Mouse (Mus musculus) limb, embryonic 10.5 days (tissue): ENCODE measurements around the gene Ypel2. TPM values are rescaled to one million over a fixed set of nuclear protein-coding genes. Genes with fewer than 3 reads are reported as not detected.

Experiments
- DNase-seq: peaks from one replicate; pipeline ENCODE4 v3.0.0-alpha.2; 2017; ENCODE audit warnings: low spot score
- H3K27ac ChIP-seq: fragments of 300-500 bp; sonication (generic); 2 replicates; pipeline ENCODE4 v1.5.1; 2016; ENCODE audit warnings: mild to moderate bottlenecking
- H3K27me3 ChIP-seq: fragments of 300-500 bp; sonication (generic); 2 replicates; pipeline ENCODE4 v1.6.1; 2016; ENCODE audit warnings: low read depth, mild to moderate bottlenecking; ENCODE audit not compliant: poor library complexity, severe bottlenecking
- H3K36me3 ChIP-seq: fragments of 300-500 bp; sonication (generic); 2 replicates; pipeline ENCODE4 v1.6.1; 2016; ENCODE audit warnings: mild to moderate bottlenecking, moderate library complexity
- H3K4me1 ChIP-seq: fragments of 300-500 bp; sonication (generic); 2 replicates; pipeline ENCODE4 v1.6.1; 2016
- H3K4me3 ChIP-seq: fragments of 300-500 bp; sonication (generic); 2 replicates; pipeline ENCODE4 v1.5.1; 2016; ENCODE audit warnings: mild to moderate bottlenecking, moderate library complexity
- H3K9me3 ChIP-seq: fragments of 300-500 bp; sonication (generic); replicated peaks from 2 replicates; pipeline ENCODE4 v1.6.1; 2016; ENCODE audit warnings: mild to moderate bottlenecking
- WGBS: fragments of 180-500 bp; shearing (Covaris S2); methylation state at CpG from one replicate; pipeline ENCODE4 v1.1.7; 2016; 5-methylcytosine and 5-hydroxymethylcytosine counted together
- polyA plus RNA-seq: library from polyadenylated mRNA; unstranded; fragments of >200 nt; fragmentation: Nextera tagmentation; extraction: Ambion mirVana; gene quantifications from 2 replicates; pipeline ENCODE4 v1.2.1, GENCODE M21; 2016

Ypel2 gene
- polyA plus RNA-seq, 1 experiment from 2014 or later: 5.5 TPM

DNA sequence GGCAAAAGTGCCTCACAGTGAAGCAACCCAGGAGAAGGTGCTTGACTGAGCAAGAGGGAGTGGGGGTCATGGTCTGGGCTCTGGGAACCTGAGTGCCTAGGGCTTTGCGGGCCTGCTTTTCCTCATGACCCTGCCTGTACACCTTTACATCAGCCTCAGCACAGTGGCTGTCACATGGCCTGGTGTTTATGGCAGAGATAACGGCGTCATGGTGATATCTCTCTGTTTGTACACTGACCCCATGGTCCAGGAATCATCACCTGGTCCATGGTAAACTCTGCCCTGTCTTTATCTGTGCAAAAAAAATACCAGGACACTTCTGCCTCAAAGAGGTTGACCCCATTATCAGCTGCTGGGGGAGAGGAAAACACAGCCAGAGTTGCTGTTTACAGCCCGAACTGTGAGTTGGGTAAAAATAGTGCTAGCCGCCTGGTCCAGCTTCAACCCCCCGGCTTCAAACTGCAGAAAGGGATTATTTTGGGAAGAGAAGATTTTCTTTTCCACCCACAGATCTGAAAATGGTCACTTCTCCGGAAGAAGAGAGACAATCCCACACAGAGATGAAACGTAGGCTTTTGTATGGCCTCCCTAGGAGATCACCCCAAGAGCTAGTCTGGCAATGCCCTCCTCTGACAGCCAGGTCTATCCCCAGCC lies 76.8 kb downstream of the Ypel2 start:
- H3K36me3 ChIP-seq: no peaks in the 10 kb centered on the region
- DNase-seq: no peak
- no peaks in the 10 kb centered on the region for H3K9me3 ChIP-seq
- H3K27ac ChIP-seq: no peak overlapping the region
- H3K4me3 ChIP-seq: no peak overlapping the region
- H3K4me1 ChIP-seq: peaks cover 10% of the 10 kb centered on the region
- WGBS: 80% methylated on average over 8 of the region's 8 CpGs
- no peaks in the 10 kb centered on the region for H3K27me3 ChIP-seq

DNA sequence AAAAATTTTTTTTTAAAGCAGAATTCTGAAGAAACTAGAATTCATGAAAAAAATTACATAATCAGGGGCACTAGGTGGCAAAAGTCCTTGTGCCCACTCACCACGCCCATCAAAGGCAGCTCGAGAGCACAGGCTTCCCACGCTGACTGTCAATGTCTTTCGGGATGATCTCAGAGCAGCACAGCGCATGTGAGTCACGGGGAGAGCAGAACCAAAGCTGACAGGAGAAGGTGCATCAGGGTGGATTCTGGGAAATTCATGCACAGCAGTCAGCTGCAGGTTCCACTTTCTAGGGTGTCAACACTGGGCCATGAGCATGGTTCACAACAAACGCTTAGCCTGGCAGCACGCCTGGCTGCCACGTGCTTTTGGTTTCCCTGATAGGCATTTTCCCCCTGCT lies 79.2 kb downstream of the Ypel2 start:
- Histone ChIP-seq H3K4me1 (peaks cover 2% of the 10 kb centered on the region; the same call in 1 of the 2 replicates), H3K36me3 (no peaks in the 10 kb centered on the region)
- 86% methylated on average over 9 of the region's 9 CpGs for WGBS

GRCm38 (mm10) chr11:86910244-86910643 lies 83.3 kb downstream of the Ypel2 start:
- Histone ChIP-seq H3K27ac (no peak overlapping the region), H3K36me3 (no peaks in the 10 kb centered on the region), H3K4me1 (peaks cover 2% of the 10 kb centered on the region; the same call in 1 of the 2 replicates), H3K27me3 (no peaks in the 10 kb centered on the region), H3K9me3 (no peaks in the 10 kb centered on the region), H3K4me3 (no peak overlapping the region)
- no peak for DNase-seq
- WGBS: 83% methylated on average over 4 of the region's 4 CpGs

More for the DNA sequence above, 79.2 kb downstream of the Ypel2 start:
- Histone ChIP-seq H3K9me3 (no peaks in the 10 kb centered on the region), H3K27me3 (no peaks in the 10 kb centered on the region), H3K27ac (no peak overlapping the region), H3K4me3 (no peak overlapping the region)
- DNase-seq: no peak

GRCm38 (mm10) chr11:86909028-86909427 lies 84.5 kb downstream of the Ypel2 start:
- H3K4me1 ChIP-seq: peaks cover 2% of the 10 kb centered on the region; the same call in 1 of the 2 replicates
- no peak overlapping the region for H3K27ac ChIP-seq
- no peaks in the 10 kb centered on the region for H3K27me3 ChIP-seq
- H3K4me3 ChIP-seq: no peak overlapping the region
- no peaks in the 10 kb centered on the region for H3K36me3 ChIP-seq
- H3K9me3 ChIP-seq: no peaks in the 10 kb centered on the region
- WGBS: 83% methylated on average over 6 of the region's 6 CpGs
- DNase-seq: no peak

DNA sequence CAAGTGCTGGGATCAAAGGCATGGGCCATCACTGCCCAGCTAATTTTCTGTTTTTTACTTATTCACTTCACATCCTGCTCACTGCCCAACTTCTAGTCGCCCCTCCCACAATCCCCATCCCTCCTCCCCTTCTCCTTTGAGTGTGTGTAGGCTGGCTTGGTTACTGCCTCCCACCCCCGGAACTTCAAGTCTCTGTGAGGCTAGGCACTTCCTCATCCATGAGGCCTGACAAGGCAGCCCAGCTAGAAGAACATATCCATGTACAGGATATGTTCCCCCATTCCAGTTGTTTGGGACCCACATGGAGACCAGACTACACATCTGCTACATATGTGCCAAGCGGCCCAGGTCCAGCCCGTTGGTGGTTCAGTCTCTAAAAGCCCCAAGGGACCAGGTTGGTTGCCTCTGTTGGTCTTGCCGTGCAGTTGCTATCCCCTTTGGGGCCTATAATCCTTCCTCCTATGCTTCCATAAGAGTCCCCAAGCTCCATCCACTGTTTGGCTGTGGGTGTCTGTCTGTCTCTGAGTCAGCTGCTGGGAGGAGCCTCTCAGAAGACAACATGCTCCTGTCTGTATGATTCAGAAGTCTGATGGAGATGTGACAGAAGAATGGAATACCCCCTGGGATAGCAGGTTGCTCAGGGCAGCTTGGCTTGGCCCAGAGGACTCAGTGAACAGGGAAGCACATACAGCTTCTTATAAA lies 85.5 kb downstream of the Ypel2 start:
- 83% methylated on average over 5 of the region's 5 CpGs for WGBS
- H3K27ac ChIP-seq: no peak overlapping the region

DNA sequence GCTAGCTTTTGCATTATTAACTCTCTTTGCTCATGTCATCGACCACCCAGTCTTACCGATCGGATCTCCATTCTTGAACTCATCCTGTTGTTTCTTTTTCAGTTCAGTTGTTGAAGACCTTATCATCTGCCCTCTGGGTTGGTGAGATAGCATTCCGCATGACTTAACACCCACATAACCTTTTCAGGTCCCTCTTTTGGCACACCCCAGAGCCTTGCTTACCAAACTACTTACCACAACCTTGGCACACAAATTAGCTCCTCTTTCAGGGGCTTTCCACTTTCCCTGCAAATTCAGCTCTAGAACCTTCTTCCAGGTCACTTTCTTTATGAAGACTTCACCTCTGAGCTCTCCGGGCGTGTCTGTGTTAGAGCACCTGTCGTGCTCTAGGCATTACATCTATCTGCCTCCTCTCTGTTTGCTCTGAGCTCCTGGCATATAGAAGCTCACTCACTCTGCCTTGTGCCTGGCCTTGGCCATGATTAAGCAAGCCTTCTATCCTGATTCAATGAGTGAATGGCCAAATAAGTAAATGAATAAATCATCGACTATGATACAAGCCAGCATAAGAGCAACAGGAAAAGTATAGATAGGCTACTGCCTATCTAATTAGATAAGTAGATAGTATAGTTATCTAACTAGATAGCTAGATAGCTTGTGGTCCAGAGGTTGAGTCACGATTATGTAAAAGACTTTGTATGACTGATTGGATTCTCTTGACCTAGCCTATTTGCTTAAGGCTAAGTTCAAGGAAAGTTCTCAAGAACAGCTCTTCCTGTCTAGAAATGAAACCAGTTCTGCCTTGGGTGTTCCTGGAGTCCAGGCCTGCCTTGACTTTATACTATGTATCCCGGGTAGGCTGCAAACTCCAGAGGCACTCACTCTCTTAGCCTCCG lies 86.5 kb downstream of the Ypel2 start:
- Histone ChIP-seq H3K27me3 (no peaks in the 10 kb centered on the region), H3K4me1 (0 out of 2 replicates have a peak, but pooled peaks cover 2% of the 10 kb centered on the region), H3K27ac (no peak overlapping the region), H3K36me3 (no peaks in the 10 kb centered on the region), H3K4me3 (no peak overlapping the region), H3K9me3 (no peaks in the 10 kb centered on the region)
- no peak for DNase-seq
- WGBS: 92% methylated on average over 11 of the region's 11 CpGs

More for the DNA sequence above, 85.5 kb downstream of the Ypel2 start:
- Histone ChIP-seq H3K9me3 (no peaks in the 10 kb centered on the region), H3K4me3 (no peak overlapping the region), H3K27me3 (no peaks in the 10 kb centered on the region), H3K36me3 (no peaks in the 10 kb centered on the region), H3K4me1 (peaks cover 2% of the 10 kb centered on the region; the same call in 1 of the 2 replicates)
- no peak for DNase-seq

GRCm38 (mm10) chr11:86906257-86906656 lies 87.2 kb downstream of the Ypel2 start:
- H3K4me3 ChIP-seq: no peak overlapping the region
- 83% methylated on average over 6 of the region's 6 CpGs for WGBS

GRCm38 (mm10) chr11:86905261-86905660 lies 88.2 kb downstream of the Ypel2 start:
- no peaks in the 10 kb centered on the region for H3K27me3 ChIP-seq
- H3K4me3 ChIP-seq: no peak overlapping the region
- H3K36me3 ChIP-seq: no peaks in the 10 kb centered on the region
- WGBS: 93% methylated on average over 2 of the region's 2 CpGs
- no peaks in the 10 kb centered on the region for H3K9me3 ChIP-seq
- H3K27ac ChIP-seq: no peak overlapping the region
- H3K4me1 ChIP-seq: no peaks in the 10 kb centered on the region
- no peak for DNase-seq

More at GRCm38 (mm10) chr11:86906257-86906656, 87.2 kb downstream of the Ypel2 start:
- Histone ChIP-seq H3K27ac (no peak overlapping the region), H3K36me3 (no peaks in the 10 kb centered on the region), H3K9me3 (no peaks in the 10 kb centered on the region), H3K4me1 (no peaks in the 10 kb centered on the region), H3K27me3 (no peaks in the 10 kb centered on the region)
- DNase-seq: no peak

GRCm38 (mm10) chr11:86904706-86905105 lies 88.8 kb downstream of the Ypel2 start:
- Histone ChIP-seq H3K27me3 (no peaks in the 10 kb centered on the region), H3K9me3 (no peaks in the 10 kb centered on the region), H3K4me1 (no peaks in the 10 kb centered on the region), H3K36me3 (no peaks in the 10 kb centered on the region), H3K27ac (no peak overlapping the region), H3K4me3 (no peak overlapping the region)
- WGBS: 80% methylated on average over 4 of the region's 4 CpGs
- DNase-seq: no peak

DNA sequence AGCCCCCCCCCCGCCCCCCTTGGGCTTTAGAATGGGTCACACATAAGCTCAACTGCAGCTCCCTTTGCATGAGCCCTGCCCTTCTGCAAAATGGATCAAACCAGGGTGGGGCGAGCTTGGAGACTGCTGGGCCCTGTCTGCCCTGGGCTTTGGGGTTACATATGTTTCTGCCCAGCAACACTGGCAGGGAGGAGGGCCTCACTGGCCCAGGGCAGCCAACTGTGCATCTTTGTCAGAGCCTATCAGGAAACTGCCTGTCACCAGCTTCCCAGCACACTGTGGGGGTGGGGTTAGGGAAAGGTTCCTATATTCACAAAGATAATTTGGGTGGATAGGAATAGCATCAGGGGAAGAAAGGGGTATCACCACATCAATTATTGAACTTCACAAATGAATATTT lies 95.1 kb downstream of the Ypel2 start:
- no peak overlapping the region for H3K4me3 ChIP-seq

GRCm38 (mm10) chr11:86895567-86895966 lies 97.9 kb downstream of the Ypel2 start:
- no peak for DNase-seq
- 69% methylated on average over 3 of the region's 3 CpGs for WGBS
- no peaks in the 10 kb centered on the region for H3K36me3 ChIP-seq
- H3K27me3 ChIP-seq: peaks cover 9% of the 10 kb centered on the region
- H3K4me1 ChIP-seq: peaks cover 33% of the 10 kb centered on the region
- no peak overlapping the region; the same call in 1 of the 2 replicates for H3K27ac ChIP-seq
- H3K4me3 ChIP-seq: no peak overlapping the region
- H3K9me3 ChIP-seq: no peaks in the 10 kb centered on the region

More for the DNA sequence above, 95.1 kb downstream of the Ypel2 start:
- WGBS: 40% methylated on average over 2 of the region's 2 CpGs
- DNase-seq: no peak
- Histone ChIP-seq H3K36me3 (no peaks in the 10 kb centered on the region), H3K9me3 (no peaks in the 10 kb centered on the region), H3K4me1 (peaks cover 33% of the 10 kb centered on the region), H3K27me3 (peaks cover 6% of the 10 kb centered on the region), H3K27ac (peak overlapping the region; percentile 61)

GRCm38 (mm10) chr11:86895156-86895555 lies 98.4 kb downstream of the Ypel2 start:
- Histone ChIP-seq H3K4me3 (no peak overlapping the region), H3K36me3 (no peaks in the 10 kb centered on the region), H3K4me1 (peaks cover 33% of the 10 kb centered on the region), H3K27ac (peak overlapping the region; percentile 0; the same call in 1 of the 2 replicates), H3K27me3 (peaks cover 9% of the 10 kb centered on the region), H3K9me3 (no peaks in the 10 kb centered on the region)
- 72% methylated on average over 9 of the region's 9 CpGs for WGBS
- no peak for DNase-seq
